Mouse (Mus musculus) mature B cell (primary cell): Measurements from ENCODE around the gene Vmn2r44.
"Not testable (repeated sequence)": the region's sequence is repeated elsewhere in the genome, so short reads cannot be mapped to it uniquely, and the experiment has no call there.

Experiments used
- in situ Hi-C: fragments of 300-500 bp; cut with MboI; formaldehyde crosslinking; loops from 2 replicates; pipeline ENCODE4 v1.14.3; 2019

The Vmn2r44 gene

DNA sequence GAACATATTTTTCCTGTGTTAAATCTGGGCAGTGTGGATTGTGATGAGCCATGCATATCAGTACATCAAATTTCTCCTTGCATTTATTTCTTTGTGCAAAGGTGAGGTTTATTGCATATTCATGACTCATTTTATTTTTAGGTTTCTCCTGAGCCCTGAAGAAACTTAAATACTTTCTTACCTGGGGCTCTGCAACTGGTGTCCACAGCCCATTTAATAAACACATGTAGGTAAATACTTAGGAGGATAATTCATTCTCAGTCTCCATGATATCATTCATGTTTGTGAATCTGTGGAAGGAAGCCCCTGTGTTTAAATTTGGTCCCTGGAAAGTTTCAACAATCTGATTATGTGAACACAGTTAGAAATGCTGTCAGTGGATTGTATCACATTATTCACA lies at the start of gene Vmn2r44:
Gene Vmn2r44 (minus strand): TSS at position 101 of the 400 bp plus-strand sequence.
- in situ Hi-C loops = not testable (repeated sequence)

DNA sequence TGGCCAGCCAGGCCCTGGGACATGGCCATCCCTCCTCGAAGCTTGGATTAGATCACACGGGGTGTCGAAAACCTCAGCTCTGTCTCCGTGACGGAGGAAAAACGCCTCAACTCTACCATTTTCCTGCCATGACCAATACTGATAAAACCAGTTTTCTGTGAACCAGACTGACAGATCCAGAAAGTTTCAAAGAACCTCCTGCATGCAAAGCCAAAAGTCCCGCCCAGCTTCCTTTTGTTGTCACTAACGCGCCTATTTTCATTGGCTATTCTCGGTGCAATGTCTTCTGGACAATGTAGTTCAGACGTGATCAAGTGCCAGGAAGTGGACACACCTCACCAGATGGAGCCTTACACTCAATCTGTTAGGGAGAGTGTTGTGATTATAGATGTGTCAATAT lies 25.3 kb downstream of the Vmn2r44 start:
- in situ Hi-C loops = not testable (repeated sequence)
